Mouse (Mus musculus): ENCODE data around the gene Mipol1.

Mipol1 gene

DNA sequence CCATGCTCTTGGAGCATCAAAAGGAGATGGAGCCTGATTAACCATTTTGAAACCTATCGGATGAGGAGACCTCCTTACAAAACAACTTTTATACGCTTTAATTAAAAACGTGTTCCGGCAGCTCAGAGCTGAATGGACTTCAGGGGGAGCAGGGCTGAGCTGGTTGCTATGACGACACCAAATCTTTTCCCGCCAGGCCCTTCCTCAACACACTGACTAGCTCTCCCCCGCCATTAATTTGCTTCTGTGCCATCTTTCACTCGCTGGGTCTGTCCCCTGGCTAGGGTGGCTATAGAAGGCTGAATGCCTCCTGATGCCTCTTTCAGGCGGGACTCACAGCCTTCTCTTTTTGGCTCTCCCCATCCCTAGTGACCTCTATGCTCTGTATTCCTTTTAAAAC is 300.2 kb downstream of the Mipol1 start:
- no peak for DNase-seq

DNA sequence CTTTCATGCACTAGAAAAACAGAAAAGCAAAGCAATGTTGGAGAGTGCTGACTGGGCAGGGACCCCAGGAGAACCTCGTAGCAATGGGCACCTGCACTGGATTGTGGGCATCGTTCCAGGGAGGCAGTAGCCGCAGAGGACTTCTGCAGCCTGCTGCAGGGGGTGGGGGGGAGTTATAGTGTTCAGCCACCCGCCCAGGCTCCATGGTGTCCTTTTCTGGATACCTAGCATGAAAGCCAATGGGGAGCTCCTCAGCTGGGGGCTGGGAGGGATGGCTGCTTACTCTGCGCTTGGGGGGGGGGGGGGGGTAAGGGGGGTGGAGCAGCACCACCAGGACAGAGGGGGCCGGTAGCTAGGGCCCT is 304.3 kb downstream of the Mipol1 start:
- no peak for DNase-seq

DNA sequence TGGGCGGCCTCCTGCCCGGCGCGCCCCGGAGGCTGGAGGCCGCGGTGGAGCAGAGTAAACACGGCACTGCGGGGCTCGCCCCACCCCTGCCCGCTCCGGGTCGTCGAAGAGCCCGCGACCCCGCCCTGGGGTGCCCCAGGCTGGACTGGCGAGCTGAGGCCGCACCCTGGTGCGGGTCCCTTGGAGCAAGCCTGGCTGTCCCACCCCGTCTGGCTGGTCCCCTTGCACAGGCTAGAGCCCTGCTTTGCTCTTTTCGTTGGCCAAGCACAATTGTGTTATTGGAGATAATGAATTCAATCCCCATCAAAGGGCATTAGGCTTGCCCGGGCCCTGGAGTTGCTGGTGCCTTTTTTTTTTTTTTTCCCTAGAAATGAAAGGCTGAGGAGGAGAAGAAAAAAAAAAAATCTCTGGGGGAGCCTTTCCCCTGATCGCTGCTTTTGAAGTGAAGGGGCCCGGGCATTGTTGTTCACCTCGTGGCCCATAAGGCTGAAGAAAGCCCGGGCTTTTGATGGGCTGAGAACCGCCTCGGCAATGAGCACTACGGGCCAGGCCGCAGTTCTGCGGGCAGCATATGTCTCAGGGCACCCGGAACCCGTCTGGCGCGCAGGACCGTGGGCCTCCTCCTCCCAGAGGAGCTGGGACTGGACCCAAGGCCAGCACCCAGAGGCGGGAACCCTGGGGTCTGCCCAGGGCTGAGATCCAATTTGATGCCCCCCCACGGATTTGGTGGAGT is 304.8 kb downstream of the Mipol1 start:
- DNase-seq: no peak

DNA sequence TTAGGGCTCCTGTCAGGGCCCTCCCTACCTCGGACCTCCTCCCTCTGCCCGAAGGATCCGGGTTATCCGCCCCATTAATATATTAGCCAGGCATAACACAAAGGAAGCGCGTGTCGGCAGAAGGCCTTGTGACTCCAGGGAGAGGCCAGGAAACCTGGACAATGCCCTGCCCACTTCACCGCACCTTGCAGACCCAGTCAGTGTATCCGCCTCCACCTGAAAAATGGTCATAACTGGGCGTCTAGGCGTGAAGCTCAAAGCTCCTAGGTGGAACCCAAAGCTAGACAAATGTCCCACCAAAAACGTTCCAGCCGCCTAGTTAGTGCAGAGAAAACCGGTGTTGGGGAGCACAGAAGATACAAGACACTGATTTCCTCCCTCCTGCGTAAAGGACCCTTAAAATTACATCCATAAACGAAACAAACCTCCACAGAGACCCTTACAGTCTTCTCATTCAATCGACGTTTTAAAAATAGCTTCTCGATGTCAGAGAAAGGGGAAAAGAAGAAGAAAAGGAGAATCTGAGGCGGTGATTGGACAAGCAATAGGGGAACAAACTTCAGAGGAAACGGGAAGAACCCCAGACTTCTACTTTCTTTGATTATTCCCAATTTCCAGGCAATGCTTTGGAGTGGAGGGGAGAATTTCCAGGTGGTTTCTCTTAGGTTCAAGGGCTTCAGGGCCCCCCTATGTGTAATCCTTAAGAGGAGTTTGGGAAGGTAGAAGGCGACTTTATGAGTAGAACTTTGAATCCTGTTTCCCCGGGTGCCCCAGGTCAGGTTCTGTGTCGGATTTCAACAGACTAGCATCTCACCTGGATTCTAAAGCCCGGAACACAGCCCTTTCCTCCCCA is 306.1 kb downstream of the Mipol1 start:
- DNase-seq: no peak

DNA sequence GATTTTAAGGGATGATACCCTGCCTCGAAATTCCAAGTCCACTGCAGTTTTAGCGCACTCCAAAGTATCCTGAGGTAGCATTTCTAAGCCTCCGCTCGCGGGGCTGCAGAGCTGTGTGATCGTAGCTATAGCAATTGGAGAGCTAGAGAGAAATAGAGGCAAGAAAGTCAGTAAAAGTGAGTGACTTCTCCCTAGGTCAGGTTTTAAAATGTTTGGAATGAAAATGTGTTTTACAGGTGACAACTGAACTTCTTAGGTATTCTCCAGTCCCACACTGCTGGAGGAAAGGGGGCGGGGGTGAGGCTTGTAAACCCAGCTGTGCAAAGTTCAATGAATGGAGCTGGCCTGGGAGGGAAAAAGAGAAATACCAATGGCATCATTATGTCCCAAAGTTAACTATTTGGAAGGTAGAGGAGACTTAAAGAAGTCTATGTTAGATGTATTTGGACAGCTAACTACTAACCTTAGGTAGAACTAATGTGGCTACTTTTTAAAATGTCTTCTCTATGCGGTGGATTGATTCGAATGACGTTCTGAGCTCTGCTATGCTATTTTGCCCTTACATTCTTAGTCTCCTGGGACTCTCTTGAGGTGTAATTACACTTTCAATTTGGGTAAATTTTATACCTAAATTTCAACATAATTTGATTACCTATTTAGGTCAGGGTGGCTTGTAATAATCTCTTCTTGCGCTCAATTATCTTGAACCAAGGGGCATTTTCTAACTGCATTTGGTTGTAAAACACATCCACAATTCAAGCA is 306.9 kb downstream of the Mipol1 start:
- DNase-seq: no peak

DNA sequence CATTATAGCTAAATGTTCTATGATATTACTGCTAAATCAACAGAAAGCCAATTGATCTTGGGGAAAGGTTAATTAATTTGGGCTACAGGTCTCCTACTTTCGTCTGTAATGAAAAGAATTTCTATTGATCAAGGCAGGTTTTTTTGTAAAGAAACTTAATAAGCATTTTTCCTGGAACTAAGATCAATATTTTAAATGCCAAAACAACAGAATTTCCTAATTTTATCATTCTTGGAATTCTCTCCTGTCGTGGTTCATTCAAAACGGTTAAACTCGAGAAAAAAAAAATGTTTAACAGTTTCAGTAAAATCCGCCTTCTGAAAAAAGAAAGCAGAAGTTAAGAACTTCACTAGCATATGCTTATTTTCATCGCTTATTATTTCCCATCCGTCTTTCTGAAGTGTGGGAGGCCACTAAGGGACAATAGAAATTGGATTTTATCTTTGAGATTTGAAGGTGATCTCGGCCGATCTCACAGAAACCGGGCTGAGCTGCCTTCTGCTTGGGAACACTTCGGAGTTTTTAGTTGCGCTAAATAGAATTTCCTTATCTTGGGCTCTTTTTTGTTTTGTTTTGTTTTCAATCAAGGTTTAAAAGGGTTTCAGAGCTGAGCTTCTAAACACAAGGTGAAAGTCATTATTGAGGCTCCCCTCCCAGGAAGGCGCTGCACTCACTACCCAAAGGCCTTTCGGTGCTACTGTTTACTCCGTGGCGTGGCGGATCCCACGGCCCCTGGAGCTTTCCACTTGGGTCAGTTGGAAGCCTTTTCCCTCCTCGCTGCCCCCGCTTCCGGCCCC is 307.8 kb downstream of the Mipol1 start:
- no peak for DNase-seq

DNA sequence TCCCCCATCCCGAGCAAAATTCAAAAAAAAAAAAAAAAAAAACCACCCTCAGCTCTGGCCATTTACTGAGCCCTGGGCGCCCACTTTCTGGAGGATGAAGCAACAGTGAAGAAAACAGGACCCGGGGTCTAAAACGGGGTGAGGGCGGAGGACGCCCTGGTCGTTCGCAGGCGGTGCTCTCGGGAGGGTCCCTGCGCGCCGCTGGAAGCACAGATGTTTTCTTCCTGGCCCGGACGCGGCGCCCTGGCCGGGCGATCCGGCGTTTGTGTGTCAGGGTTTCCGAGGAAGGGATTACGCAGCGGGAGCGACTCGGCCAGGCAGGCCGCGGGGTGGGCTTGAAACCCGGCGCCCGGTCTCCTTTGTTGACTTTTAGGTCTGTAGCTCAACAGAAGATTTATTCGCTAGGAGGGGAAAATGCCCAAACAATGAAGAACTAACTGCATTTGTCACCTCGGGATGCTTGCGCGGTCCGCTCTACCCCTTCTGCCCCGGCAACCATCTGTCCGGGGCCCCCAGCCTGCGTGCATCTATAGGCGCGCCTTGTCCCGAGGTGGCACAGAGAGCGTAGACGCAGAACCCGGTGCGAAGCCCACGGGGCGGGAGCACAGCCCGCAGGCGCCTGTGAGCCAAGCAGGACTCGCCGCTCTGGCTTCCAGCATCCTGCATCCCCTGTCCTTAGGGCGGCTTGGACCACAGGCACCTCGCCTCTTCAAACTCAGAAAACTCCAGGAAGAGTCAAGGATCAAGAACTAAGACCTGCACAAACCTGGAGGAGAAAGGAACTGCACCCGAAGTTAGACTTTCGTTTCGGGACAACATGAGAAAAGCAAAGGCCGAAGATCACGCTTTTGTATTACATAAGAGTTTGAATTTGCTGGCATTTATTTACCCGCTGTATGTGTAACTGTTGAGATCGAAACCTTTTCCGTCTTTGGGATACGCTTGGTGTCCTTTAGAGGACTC is 308.6 kb downstream of the Mipol1 start:
- DNase-seq: peak in 1 of 2 experiments; percentile 39

DNA sequence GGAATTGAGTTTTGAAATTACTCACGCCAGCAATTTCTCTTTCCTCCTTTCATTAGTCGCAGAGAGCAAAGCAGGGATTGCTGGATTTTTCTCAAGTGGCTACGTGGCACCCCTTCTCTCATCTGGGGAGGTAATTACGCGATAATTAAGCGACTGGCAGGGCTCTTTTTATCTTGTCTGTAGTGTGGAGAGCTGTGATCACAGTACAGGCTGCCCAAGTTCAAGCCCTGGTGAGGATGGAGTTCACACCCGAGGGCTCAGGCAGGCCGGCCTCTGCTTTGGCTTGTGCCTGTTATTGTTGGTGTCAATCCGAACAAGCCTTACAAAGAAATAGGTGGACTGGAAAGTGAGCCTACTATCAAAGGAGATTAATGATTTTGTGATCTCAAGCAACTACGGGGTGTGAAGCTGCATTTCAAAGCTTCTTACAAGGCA is 309.3 kb downstream of the Mipol1 start:
- DNase-seq: peak in 1 of 2 experiments; percentile 32

DNA sequence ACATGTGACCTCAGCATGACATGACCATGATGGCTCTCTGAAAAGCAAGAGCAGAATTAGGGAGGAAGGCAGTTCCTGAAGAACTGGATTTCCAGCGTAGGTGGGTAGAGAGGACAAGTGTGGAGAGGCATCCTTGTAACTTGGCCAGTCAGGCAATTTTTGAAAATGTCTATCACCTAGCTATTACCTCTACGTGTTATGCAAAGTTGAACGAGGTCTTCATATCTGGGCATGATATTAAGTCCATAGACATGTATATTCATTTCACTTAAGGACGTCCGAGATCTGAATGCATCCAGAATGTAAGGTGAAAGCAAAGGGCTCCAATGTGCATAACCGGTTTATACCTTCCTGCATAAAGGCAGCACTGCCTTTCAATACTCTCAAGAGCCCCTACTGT is 310.9 kb downstream of the Mipol1 start:
- no peak for DNase-seq

DNA sequence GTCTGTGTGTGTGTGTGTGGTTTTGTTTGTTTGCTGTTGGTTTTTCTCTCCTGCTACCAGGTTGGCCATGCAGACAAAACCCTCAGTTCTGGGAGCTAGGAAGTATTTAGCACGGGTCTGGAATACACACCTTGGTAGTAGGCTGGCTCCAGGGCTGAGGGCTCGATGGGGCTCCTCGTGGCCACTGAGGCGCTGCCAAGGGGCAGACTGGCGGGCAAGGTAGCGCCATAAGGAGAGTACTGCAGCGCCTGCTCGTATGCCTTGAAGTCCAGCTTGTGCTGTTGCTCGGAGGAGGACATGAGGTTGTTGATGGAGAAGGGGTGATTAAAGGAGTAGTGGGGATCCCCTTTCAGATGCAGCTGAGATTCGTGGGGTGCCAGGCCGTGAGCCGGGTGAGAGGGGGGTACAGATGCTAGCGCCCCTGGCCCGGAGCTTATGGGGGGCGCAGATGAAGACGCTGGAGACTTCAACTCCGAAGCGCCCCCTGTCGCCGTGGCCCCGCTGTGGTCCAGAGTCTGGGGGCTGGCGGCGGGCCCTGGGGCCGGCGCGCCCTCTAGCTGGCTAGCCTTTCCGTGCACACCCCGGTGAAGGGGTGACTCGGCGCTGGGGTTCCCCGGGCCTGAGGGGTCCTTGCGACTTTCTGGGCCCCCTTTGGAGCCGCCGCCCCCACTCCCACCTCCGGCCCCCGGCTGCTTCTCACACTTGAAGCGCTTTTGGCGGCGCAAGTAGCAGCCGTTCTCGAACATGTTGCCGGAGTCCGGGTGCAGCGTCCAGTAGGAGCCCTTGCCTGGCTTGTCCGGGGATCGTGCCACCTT is 311.9 kb downstream of the Mipol1 start:
- peak in 1 of 2 experiments; percentile 4 for DNase-seq

DNA sequence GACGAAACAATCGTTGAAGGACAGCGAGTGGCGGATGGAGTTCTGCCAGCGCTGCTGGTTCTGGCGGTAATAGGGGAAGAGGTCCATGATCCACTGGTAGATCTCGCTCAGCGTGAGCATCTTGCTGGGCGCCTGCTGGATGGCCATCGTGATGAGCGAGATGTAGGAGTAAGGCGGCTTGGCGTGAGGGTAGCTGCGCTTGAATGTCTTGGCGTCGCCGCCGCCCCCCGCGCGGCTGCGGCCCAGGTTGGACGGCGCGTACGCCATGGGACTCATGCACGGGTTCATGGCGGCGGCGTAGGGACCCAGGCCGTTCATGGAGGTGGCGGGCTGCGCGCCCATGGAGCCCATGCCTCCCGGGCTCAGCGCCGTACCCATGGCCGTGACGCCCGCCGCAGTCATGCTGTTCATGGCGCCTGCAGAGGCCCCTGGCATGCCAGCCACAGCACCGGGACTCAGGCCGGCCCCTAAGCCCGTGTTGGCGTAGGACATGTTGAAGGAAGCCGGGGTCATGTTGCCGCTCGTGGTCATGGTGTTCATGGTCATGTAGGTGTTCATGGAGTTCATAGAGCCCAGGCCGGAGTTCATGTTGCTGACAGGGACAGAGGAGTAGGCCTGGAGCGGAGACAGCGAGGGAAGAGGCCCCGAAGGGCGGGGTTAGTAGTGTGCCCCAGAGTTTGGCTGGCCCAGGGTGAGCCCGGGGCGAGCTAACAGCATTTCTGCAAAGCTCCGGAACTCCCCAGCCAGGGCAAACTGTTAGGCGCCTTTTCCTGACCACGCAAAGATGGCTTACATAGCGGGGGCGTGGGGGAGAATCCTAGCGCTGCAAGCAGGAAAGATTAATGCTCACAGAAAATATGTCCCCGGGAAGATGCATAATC is 312.8 kb downstream of the Mipol1 start:
- no peak for DNase-seq

DNA sequence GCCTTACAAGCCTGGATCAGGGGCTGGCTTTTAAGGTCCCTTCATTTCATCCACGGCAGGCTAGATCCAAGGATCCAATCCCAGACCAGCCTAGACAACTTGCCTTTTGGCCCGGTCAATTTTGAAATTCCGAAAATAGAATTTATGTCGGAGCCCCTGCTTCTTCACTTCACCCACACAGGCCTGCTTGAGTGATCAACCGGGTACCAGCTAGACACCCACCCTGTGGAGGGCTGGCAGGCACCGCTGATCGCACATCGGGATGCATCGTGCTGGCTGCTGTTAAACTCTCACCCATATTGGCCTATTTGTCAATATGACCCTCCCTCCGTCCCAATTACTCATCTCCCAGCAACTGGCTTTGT is 313.4 kb downstream of the Mipol1 start:
- DNase-seq: no peak

DNA sequence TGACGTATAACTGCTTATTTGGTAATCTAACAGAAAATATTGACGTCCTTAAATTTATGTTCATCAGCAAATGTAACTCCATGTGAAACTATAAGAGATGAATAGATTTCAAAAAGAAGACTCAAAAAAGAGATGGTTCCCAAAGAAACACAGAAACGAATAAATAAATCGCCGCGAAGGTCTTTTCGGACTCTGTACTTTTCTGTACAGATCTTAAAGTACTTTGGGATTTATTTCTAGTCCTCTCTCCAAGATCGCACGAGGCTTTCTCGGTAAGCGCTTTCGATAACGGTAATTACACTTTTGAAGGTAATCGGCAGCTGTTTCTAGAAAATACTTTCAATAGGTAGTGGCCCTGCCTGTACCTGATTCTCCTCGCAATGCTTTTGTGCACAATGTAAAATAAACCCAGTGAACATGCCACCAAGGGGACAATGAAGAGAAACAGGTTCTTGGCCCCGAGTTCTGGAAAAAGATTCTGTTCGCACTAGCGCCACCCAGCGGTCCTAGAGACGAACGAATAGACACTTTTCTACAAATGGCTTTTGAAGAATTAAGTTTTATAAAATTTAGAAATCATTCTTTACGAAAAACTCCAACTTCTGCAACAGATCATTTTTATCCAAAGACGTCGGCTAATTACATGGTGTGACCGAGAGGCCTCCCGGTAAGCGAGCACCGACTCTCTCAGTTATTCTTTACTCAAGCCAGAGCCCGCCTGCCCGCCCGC is 314.6 kb downstream of the Mipol1 start:
- peak; percentile 37 to 45 for DNase-seq

DNA sequence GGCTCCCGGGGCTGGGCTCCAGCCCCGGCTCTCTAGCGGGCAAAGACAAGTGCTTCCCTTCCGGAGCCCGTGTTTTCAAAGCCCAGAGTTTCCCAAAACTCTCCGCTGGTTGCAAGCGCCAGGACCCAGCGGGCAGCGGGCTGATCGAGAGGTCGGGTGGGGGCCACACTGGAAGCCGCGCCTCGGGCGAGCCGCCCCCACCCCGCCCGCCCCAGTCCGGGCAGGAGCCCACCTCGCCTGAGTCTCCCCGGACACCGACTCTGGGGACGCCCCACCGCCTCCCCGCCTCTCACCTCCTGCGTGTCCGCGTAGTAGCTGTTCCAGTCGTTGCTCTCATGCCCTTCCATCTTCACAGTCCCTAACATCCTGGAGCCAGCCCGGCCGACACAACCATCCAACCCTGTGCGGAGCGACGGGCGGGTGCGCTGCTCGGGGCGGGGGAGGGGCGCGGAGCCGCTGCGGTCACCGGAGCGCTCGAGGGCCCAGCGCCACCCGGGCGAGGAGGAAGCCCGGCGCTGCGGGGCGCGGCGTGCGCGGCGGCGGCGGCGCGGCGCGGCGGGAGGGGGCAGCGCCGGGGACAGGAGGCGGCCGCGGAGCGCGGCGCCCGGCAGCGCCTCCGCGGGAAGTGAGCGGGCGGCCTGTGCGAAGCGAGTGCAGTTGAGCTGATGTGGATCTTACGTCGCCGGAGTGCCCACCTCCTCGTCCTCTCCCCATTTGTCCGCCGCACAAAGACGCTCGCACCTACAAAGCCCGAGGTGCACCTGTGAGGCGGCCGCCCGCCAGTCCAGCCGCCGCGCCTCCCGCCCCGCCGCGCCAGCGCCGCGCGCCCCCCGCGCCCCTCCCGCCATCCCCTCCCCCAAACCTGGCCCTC is 315.4 kb downstream of the Mipol1 start:
- DNase-seq: peak in 1 of 2 experiments; percentile 16

All from cerebellum, postnatal 36 days (tissue).